Mouse (Mus musculus) bone marrow macrophage, adult 2 months (primary cell): Measurements from ENCODE around the gene Dgkb. TPM values are rescaled to one million over a fixed set of nuclear protein-coding genes. Genes with fewer than 3 reads are reported as not detected.

ENCODE experiments used
- H3K27ac ChIP-seq: 2 replicates; pipeline ENCODE4 v1.5.1; 2012; ENCODE audit warnings: low read depth, low read length; ENCODE audit not compliant: insufficient read depth
- H3K4me1 ChIP-seq: 2 replicates; pipeline ENCODE4 v1.6.1; 2012; ENCODE audit warnings: low read length; ENCODE audit not compliant: control insufficient read depth, insufficient read depth
- H3K4me3 ChIP-seq: 2 replicates; pipeline ENCODE4 v1.5.1; 2012; ENCODE audit warnings: mild to moderate bottlenecking, low read length, moderate library complexity; ENCODE audit not compliant: insufficient read depth
- CTCF ChIP-seq: IDR thresholded peaks from 2 replicates; pipeline ENCODE4 v1.5.1; 2012; ENCODE audit warnings: low read depth, mild to moderate bottlenecking, low read length, moderate library complexity
- POLR2A ChIP-seq: IDR thresholded peaks from 2 replicates; pipeline ENCODE4 v1.6.1; 2012; ENCODE audit warnings: mild to moderate bottlenecking, low read depth, low read length, borderline replicate concordance
- polyA plus RNA-seq: library from polyadenylated mRNA; stranded (reverse); fragments of >200 nt; gene quantifications from 2 replicates; pipeline ENCODE4 v1.2.4, GENCODE M21; 2012; ENCODE audit not compliant: missing spikeins, insufficient read depth, insufficient read length

Dgkb gene
- polyA plus RNA-seq, 1 experiment = not detected

DNA sequence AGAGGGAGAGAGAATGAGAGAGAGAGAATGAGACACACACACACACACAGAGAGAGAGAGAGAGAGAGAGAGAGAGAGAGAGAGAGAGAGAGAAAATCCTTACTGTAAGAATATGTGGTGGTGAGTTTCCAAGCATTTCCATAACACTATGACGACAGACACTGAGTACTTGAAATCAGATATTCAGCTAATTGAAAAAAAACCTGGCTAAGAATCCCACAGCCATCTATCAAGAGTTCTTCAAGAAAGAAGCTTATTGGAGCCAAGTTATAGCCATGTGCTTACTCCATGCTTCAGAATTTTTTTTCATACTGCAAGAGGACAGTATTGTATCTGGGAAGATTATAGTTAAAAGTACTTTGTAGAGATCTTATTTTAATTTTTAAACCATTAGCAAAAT lies 65.3 kb downstream of the Dgkb start:
- no peaks in the 10 kb centered on the region for H3K4me1 ChIP-seq
- H3K27ac ChIP-seq = no peak overlapping the region
- TF ChIP-seq POLR2A = no peak
- TF ChIP-seq CTCF = no peak
- H3K4me3 ChIP-seq = no peak overlapping the region

DNA sequence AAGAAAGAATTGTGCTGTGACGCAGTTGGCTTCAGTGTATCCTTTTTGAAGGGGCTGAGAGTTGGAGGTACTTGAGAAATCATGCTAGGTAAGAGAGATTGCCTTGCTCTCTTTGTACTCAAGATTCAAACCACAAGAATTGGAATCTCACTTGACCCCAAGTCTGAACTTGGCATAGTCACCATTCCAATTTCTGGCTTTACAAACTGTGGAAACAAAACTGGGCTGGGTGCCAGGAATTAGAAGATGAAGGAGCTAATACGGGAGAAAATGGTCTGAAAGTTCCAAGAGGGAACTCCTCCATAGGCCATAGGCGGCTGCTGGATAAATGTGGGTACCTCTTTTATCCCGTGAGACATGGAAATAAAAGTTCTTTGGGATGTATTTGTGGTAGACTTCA lies 66.3 kb downstream of the Dgkb start:
- TF ChIP-seq POLR2A (no peak), CTCF (no peak)
- no peaks in the 10 kb centered on the region for H3K4me1 ChIP-seq
- no peak overlapping the region for H3K4me3 ChIP-seq
- H3K27ac ChIP-seq = no peak overlapping the region

DNA sequence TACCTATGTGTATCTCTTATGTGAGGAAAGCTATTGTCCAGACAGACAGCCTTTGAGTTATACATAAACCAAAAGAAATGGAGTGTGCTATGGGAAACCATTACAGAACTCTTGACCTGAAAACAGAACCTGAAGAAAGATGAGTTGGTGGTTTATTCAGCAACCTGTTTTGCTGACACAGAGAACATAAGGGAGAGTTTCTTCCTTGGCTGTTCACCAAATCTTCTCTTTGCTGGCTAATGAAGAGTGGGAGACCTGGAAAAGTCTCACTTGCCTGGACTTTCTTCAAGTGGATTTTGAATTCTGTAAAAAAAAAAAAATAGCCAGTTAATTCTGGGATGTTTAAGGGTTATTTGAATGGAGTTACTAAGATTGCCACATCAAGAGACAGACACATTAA lies 71.1 kb downstream of the Dgkb start:
- TF ChIP-seq CTCF (no peak), POLR2A (no peak)

DNA sequence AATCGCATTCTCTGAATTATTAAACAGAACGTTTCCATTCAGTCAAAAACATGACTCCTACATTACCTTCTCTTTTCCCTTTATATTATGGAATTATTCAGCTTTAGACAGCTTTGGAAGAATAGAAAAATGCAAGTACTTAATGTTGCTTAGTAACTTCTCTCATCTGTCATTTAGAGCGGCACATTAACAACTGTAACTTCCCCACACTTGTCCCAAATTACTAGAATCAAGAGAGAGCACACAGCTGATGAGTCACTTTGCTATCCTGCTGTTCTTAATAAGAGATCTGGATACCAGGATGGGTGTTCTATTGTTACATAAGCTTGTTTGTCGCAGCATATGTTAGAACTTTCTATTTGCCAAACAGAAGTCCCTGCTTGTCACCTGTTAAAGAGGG lies 71.9 kb downstream of the Dgkb start:
- no peak for TF ChIP-seq CTCF
- TF ChIP-seq POLR2A = no peak
- no peak overlapping the region for H3K27ac ChIP-seq
- no peaks in the 10 kb centered on the region for H3K4me1 ChIP-seq
- H3K4me3 ChIP-seq = no peak overlapping the region

More for the DNA sequence above, 71.1 kb downstream of the Dgkb start:
- Histone ChIP-seq H3K4me3 (no peak overlapping the region), H3K27ac (no peak overlapping the region), H3K4me1 (no peaks in the 10 kb centered on the region)

DNA sequence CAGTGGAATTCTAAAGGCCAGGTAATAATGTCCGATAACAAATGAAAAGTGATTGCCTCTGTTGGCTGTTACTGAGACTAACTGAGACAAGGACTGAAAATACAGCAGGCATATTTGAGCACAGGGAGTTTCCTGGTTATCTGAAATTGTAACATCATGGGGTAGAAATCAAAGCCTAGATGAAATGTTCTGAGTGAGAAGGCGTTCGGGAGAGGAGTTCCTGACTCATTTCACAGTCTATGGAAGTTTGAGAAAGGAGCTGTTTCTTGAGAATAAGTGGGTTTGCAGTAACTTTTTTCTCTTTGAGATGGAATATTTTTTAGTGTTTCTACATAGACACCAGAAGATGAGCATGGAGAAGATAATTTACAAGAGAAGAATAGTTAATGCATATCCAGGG lies 73.8 kb downstream of the Dgkb start:
- Histone ChIP-seq H3K4me1 (no peaks in the 10 kb centered on the region), H3K27ac (no peak overlapping the region), H3K4me3 (no peak overlapping the region)
- TF ChIP-seq CTCF (no peak), POLR2A (no peak)

DNA sequence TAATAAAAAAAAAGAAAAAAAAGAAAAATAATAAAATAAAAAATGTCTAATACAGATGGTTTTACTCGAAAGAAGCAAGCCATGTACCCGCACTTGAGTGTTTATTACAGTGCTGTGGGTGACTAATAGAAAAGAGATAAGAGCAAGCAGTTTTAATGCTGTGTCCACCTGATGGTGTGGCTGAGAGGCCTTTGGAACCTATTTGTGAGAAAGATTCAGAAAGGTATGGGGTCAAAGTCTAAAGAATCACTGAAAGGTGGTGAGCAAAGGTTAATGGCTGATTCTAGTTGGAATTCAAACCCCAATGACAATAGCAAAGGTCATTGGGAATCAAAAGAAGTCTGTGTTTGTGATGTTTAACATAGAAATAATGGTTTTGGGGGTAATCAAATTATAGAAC lies 124.6 kb downstream of the Dgkb start:
- no peak overlapping the region for H3K27ac ChIP-seq
- no peak for TF ChIP-seq CTCF
- TF ChIP-seq POLR2A = no peak
- no peaks in the 10 kb centered on the region for H3K4me1 ChIP-seq
- no peak overlapping the region for H3K4me3 ChIP-seq

DNA sequence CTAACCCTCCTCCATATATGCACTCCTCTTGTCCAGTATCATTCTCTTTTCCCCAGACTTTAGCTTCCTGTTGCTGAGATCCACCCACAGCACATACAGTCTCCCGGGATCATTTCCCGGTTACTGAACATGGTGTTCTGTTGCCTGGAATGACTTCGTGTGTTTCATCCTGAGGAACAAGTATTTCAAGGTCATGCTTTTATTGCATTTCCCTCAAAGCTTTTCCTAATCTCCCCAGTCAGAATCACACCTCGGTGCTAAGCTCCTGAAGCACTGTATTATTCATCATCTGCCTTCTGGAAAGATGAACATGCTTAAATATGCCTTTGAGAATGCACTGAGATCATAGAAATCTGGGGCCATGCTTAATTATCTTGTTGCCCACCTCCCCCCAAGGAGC lies 138.7 kb downstream of the Dgkb start:
- no peak for TF ChIP-seq POLR2A
- TF ChIP-seq CTCF = no peak
- Histone ChIP-seq H3K27ac (no peak overlapping the region), H3K4me1 (no peaks in the 10 kb centered on the region), H3K4me3 (no peak overlapping the region)

DNA sequence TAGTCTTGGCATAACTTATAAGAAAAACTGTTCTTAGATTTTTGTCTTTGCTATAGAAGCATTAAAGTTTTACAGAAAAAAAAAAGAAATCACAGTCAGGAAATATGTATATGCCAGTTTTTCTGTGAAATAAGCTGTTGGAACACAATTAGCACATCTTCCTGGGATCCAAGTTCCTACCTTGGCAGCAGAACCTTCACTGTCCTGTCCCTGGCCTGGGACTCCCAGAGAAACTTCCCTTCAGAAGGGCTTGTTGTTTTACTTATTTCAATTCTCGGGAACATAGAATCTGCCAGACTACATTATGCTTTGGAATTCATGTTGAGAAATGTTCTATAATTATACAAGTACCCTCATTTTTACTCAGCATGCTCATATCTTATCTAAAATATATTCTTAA lies 154.0 kb downstream of the Dgkb start:
- H3K27ac ChIP-seq = no peak overlapping the region
- no peak overlapping the region for H3K4me3 ChIP-seq
- TF ChIP-seq POLR2A (no peak), CTCF (no peak)
- H3K4me1 ChIP-seq = no peaks in the 10 kb centered on the region

DNA sequence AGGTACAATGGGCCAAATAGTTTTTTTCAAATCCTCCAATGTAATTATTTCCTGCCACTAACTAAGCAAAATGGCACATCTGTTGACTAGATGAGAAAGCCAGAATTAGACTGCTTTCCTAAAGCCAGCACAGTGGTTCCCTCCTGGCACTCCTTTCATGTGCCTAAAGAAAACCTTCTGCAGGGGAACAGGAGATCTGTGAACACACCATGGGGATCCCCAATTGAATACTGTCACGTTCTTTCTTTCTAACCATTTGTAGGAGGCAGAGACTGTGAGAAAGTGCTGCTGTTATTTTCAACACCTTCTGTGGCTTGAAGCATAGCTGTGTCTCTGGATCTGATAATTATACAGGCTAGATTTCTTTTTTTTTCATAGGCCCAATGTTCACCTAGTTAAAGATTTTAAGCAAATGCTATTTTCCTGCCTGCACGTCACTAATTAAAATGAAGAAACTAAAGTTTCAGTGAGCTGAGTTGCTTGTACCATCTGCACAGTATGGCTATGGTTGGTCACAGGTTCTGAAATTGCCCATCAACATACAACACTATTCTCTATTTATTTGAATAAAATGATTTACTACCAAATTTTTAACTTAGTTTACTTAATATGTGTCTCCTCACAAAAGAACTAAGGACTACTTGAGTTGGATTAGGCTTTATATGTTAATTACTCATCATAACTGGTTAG lies 161.1 kb downstream of the Dgkb start:
- TF ChIP-seq POLR2A (no peak), CTCF (no peak)
- Histone ChIP-seq H3K27ac (no peak overlapping the region), H3K4me1 (no peaks in the 10 kb centered on the region), H3K4me3 (no peak overlapping the region)

DNA sequence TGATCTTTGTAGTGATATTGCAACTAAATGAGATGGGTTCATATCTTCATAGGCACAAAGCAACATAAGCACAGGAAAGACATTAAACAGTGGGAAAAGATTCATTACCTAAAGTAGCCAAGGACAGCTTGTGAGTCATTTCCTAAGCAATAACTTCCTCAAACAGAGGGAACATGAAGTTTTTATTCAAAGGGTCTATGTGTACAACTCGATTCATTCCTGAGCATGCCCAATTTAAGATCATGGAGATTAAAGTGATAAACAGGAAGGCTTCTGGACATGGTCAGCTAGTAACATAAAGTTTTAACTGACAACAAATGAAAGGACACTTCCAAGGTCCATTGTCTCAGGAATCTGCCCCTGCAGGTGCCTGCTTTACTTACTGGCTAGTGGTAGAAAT lies 167.8 kb downstream of the Dgkb start:
- no peak overlapping the region for H3K27ac ChIP-seq
- H3K4me1 ChIP-seq = no peaks in the 10 kb centered on the region
- H3K4me3 ChIP-seq = no peak overlapping the region
- TF ChIP-seq CTCF = no peak
- no peak for TF ChIP-seq POLR2A
